Mouse (Mus musculus) hindbrain, embryonic 15.5 days (tissue): ENCODE data around the gene Tspan5. TPM values are rescaled to one million over a fixed set of nuclear protein-coding genes. Genes with fewer than 3 reads are reported as not detected.

ENCODE experiments used
- ATAC-seq: fragments of 200-750 bp; cut with Nextera tagmentation; 2 replicates; pipeline ENCODE4 v1.8.0; 2017; ENCODE audit warnings: low read depth, moderate number of reproducible peaks, moderate TSS enrichment; ENCODE audit not compliant: low FRiP score
- H3K27ac ChIP-seq: fragments of 300-500 bp; sonication (generic); replicated peaks from 2 replicates; pipeline ENCODE4 v1.5.1; 2015; ENCODE audit warnings: mild to moderate bottlenecking, inconsistent platforms
- H3K27me3 ChIP-seq: fragments of 300-500 bp; sonication (generic); 2 replicates; pipeline ENCODE4 v1.6.1; 2015; ENCODE audit warnings: control low read depth, inconsistent platforms
- H3K36me3 ChIP-seq: fragments of 300-500 bp; sonication (generic); 2 replicates; pipeline ENCODE4 v1.6.1; 2015; ENCODE audit warnings: control low read depth, inconsistent platforms
- H3K4me1 ChIP-seq: fragments of 300-500 bp; sonication (generic); replicated peaks from 2 replicates; pipeline ENCODE4 v1.6.1; 2015; ENCODE audit warnings: control low read depth, inconsistent platforms
- H3K4me2 ChIP-seq: fragments of 300-500 bp; sonication (generic); 2 replicates; pipeline ENCODE4 v1.6.1; 2015; ENCODE audit warnings: moderate library complexity, mild to moderate bottlenecking, inconsistent platforms
- H3K4me3 ChIP-seq: fragments of 300-500 bp; sonication (generic); 2 replicates; pipeline ENCODE4 v1.5.1; 2015; ENCODE audit warnings: mild to moderate bottlenecking, inconsistent platforms
- H3K9ac ChIP-seq: fragments of 300-500 bp; sonication (generic); 2 replicates; pipeline ENCODE4 v1.6.1; 2015; ENCODE audit warnings: inconsistent platforms
- H3K9me3 ChIP-seq: fragments of 300-500 bp; sonication (generic); 2 replicates; pipeline ENCODE4 v1.6.1; 2016; ENCODE audit warnings: control low read depth, inconsistent platforms
- WGBS: fragments of 180-500 bp; shearing (Covaris S2); methylation state at CpG from one replicate; pipeline ENCODE4 v1.1.7; 2015; 5-methylcytosine and 5-hydroxymethylcytosine counted together
- polyA plus RNA-seq: library from polyadenylated mRNA; unstranded; fragments of >200 nt; fragmentation: Nextera tagmentation; extraction: Ambion mirVana; gene quantifications from 2 replicates; pipeline ENCODE4 v1.2.1, GENCODE M21; 2015

Tspan5 gene
- polyA plus RNA-seq, 1 experiment from 2014 or later: 104 TPM

GRCm38 (mm10) chr3:138760685-138761119 lies 18.7 kb downstream of the Tspan5 start:
- H3K27ac ChIP-seq: 0 out of 2 replicates have a peak overlapping the region, but pooled peaks have one; percentile 14

DNA sequence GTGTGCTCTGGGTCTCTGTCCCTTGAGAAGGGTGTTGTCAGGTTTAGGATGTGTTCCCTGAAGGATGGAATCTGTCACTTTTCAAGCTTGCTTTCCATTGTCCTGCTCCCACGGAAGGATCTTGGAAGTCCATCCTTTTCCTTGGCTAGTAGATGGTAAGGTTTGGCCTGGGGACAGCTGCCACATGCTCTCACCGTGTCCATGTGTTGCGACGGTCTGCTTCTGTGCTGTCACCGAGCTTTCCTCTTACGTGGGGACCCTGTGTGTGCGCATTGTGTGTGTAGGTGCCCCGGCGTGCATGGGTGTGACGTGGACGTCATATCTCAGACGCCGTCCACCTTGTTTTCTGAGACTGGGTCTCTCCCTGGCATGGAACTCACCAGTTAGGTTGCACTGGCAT lies 19.5 kb downstream of the Tspan5 start:
- H3K27me3 ChIP-seq: no peaks in the 10 kb centered on the region
- H3K4me1 ChIP-seq: peaks cover 30% of the 10 kb centered on the region
- H3K36me3 ChIP-seq: no peaks in the 10 kb centered on the region
- no peak; the same call in 1 of the 2 replicates for ATAC-seq
- no peaks in the 10 kb centered on the region for H3K9me3 ChIP-seq
- H3K9ac ChIP-seq: no peak overlapping the region
- no peak overlapping the region for H3K27ac ChIP-seq
- no peak overlapping the region for H3K4me2 ChIP-seq
- 89% methylated on average over 13 of the region's 13 CpGs for WGBS
- no peak overlapping the region for H3K4me3 ChIP-seq

More at GRCm38 (mm10) chr3:138760685-138761119, 18.7 kb downstream of the Tspan5 start:
- no peaks in the 10 kb centered on the region for H3K9me3 ChIP-seq
- no peak for ATAC-seq
- no peak overlapping the region for H3K4me2 ChIP-seq
- no peak overlapping the region for H3K4me3 ChIP-seq
- H3K9ac ChIP-seq: no peak overlapping the region
- 50% methylated on average over 11 of the region's 11 CpGs for WGBS
- H3K36me3 ChIP-seq: no peaks in the 10 kb centered on the region
- H3K4me1 ChIP-seq: peaks cover 30% of the 10 kb centered on the region
- no peaks in the 10 kb centered on the region for H3K27me3 ChIP-seq

- H3K36me3 ChIP-seq: no peaks in the 10 kb centered on the region
- H3K9ac ChIP-seq: no peak overlapping the region
- no peak overlapping the region for H3K4me2 ChIP-seq
- H3K27me3 ChIP-seq: no peaks in the 10 kb centered on the region
- H3K4me3 ChIP-seq: no peak overlapping the region
- peaks cover 34% of the 10 kb centered on the region for H3K4me1 ChIP-seq
- H3K9me3 ChIP-seq: no peaks in the 10 kb centered on the region
- 89% methylated on average over 9 of the region's 9 CpGs for WGBS
- no peak for ATAC-seq
- no peak overlapping the region for H3K27ac ChIP-seq
These were observed 21.9 kb downstream of the Tspan5 start for GRCm38 (mm10) chr3:138763941-138764340.

DNA sequence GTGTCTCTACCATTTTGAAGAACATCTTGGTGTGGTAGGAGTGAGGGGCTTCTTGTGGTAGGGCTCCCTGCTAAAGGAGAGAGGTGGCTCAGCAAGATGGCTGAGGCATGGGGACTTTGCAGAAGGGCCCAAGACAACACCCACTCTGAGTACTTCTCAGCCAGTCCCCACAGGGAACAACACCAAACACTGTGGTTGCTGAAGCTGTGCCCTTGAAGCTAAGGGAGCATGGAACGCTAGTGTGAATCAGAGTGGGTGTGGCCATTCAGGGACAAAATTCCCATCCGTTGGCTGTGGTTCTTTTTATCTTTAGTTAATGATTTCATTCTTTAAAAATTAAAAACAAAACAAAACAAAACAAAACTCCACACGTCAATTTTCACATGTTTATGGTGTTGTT lies 22.8 kb downstream of the Tspan5 start:
- Histone ChIP-seq H3K36me3 (no peaks in the 10 kb centered on the region), H3K27me3 (no peaks in the 10 kb centered on the region)

DNA sequence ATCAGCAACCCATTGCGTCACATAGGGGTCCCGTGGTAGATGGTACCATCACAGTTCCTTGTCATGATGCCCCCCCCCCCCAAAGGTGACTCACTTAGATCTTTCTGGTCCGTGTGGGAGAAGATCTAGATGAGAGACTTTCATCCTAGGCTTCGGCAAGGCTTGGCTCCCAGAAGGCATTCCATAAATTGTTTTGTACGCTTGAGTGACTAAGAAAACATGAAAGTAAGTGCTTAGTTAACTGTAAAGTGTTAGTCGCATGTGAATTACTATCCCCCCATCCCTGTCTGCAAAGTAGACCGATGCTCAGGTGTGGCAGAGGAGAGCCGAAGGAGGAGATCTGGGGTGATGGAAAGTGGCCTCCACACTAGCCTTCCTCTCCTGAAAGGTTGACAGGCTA lies 25.0 kb downstream of the Tspan5 start:
- ATAC-seq: no peak
- H3K36me3 ChIP-seq: no peaks in the 10 kb centered on the region
- no peak overlapping the region for H3K4me2 ChIP-seq
- H3K4me3 ChIP-seq: no peak overlapping the region
- H3K4me1 ChIP-seq: peaks cover 23% of the 10 kb centered on the region
- WGBS: 71% methylated on average over 8 of the region's 8 CpGs
- no peak overlapping the region for H3K9ac ChIP-seq
- no peaks in the 10 kb centered on the region for H3K9me3 ChIP-seq
- no peak overlapping the region for H3K27ac ChIP-seq
- H3K27me3 ChIP-seq: no peaks in the 10 kb centered on the region

More for the DNA sequence above, 22.8 kb downstream of the Tspan5 start:
- WGBS: 87% methylated on average over 3 of the region's 3 CpGs
- Histone ChIP-seq H3K9ac (no peak overlapping the region), H3K9me3 (no peaks in the 10 kb centered on the region), H3K4me2 (no peak overlapping the region), H3K4me1 (peaks cover 35% of the 10 kb centered on the region), H3K4me3 (no peak overlapping the region), H3K27ac (no peak overlapping the region)
- ATAC-seq: no peak

DNA sequence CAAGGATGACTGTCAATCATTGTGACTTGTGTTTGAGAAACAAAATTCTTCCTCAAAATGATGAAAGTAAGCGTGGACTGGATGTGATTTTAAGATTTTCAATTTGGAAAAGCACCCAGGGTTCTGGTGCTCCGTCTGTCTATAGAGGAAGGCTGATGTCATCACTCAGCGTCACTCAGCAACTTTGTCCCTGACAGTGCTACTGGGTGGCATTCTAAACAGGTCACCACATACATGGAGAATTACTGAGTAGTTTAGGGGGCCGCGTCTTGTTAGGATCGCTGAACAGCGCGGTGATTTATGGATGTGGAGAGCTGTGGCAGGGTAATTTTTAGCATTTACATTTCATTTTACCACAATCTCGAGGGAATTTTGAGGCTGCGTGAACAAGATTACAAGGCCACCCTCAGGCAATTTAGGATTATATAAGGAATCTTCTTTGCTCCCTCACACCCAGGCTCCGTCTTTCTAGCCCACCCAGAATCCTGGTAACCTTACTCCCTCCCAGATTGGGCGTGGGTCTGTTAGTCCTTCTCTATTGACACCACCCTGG lies 26.6 kb downstream of the Tspan5 start:
- no peak overlapping the region for H3K9ac ChIP-seq
- no peaks in the 10 kb centered on the region for H3K9me3 ChIP-seq
- no peaks in the 10 kb centered on the region for H3K27me3 ChIP-seq
- no peak overlapping the region for H3K27ac ChIP-seq
- ATAC-seq: no peak
- H3K4me2 ChIP-seq: no peak overlapping the region
- H3K36me3 ChIP-seq: no peaks in the 10 kb centered on the region
- WGBS: 58% methylated on average over 12 of the region's 12 CpGs
- H3K4me3 ChIP-seq: no peak overlapping the region
- H3K4me1 ChIP-seq: peaks cover 28% of the 10 kb centered on the region

DNA sequence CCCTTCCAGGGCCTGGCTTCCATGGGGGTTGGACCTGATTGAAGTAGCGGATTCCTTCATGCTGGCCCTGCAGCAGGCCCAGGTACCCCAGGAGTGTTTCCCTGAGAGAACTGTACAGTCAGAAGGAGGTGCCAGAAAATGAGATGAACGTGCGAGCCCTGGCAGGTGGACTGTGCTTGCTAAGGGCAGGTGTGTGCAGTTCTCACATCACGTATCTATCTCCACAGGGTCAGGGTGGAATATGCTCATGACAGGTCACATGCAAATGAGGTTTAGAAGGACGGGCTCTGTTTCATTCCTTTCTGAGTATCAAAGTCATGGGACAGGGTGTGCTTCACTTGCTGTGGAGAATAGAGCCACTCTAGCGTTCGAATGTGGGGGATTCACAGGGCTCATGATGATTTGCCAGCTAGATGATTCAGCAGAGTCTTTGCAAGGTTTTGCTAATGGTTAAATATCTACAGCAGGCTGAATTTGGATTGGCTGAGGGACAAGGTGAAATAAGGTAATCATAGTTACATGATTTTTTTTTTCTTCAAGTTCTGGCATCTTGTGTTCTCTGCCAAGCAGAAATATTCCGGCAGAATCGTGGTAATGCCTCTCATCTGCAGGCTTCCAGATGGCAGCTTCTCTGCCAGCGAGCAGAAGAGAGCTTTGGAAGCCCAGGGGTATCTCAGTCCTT lies 28.8 kb downstream of the Tspan5 start:
- 58% methylated on average over 10 of the region's 10 CpGs for WGBS
- Histone ChIP-seq H3K9ac (no peak overlapping the region), H3K27ac (no peak overlapping the region), H3K9me3 (no peaks in the 10 kb centered on the region), H3K4me3 (no peak overlapping the region), H3K4me2 (no peak overlapping the region), H3K36me3 (no peaks in the 10 kb centered on the region), H3K27me3 (no peaks in the 10 kb centered on the region), H3K4me1 (peaks cover 44% of the 10 kb centered on the region)
- no peak for ATAC-seq

- no peak for ATAC-seq
- peaks cover 50% of the 10 kb centered on the region for H3K4me1 ChIP-seq
- 90% methylated on average over 12 of the region's 12 CpGs for WGBS
These were observed 29.7 kb downstream of the Tspan5 start for GRCm38 (mm10) chr3:138771549-138772333.

GRCm38 (mm10) chr3:138773871-138774606 lies 32.0 kb downstream of the Tspan5 start:
- Histone ChIP-seq H3K27ac (no peak overlapping the region; the same call in 1 of the 2 replicates), H3K9ac (no peak overlapping the region), H3K4me2 (no peak overlapping the region), H3K36me3 (no peaks in the 10 kb centered on the region), H3K4me3 (no peak overlapping the region), H3K27me3 (no peaks in the 10 kb centered on the region), H3K4me1 (peaks cover 61% of the 10 kb centered on the region), H3K9me3 (no peaks in the 10 kb centered on the region)
- ATAC-seq: no peak
- 46% methylated on average over 9 of the region's 9 CpGs for WGBS

More at GRCm38 (mm10) chr3:138771549-138772333, 29.7 kb downstream of the Tspan5 start:
- H3K27ac ChIP-seq: no peak overlapping the region
- no peaks in the 10 kb centered on the region for H3K27me3 ChIP-seq
- H3K4me3 ChIP-seq: no peak overlapping the region
- H3K9me3 ChIP-seq: no peaks in the 10 kb centered on the region
- no peak overlapping the region for H3K9ac ChIP-seq
- H3K4me2 ChIP-seq: no peak overlapping the region
- no peaks in the 10 kb centered on the region for H3K36me3 ChIP-seq

DNA sequence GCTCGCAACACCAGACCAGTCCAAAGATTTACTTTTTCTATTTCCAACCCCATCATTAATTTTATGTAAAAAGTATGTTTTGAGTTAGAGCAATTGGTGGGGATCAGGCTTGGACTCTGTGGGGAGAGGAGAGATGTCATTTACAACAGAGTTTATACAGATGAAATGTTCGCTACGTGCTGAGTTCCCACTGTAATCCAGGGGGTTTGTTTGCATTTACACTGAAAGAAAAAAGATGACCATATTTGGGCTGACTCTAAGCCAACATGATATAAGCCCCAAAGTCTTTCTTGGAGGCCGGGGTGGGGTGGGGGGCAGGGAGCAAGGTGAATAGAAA lies 32.6 kb downstream of the Tspan5 start:
- no peaks in the 10 kb centered on the region for H3K27me3 ChIP-seq
- no peak overlapping the region for H3K27ac ChIP-seq
- H3K9ac ChIP-seq: no peak overlapping the region
- no peak for ATAC-seq
- H3K4me2 ChIP-seq: no peak overlapping the region
- no peaks in the 10 kb centered on the region for H3K9me3 ChIP-seq
- 60% methylated on average over 4 of the region's 4 CpGs for WGBS
- H3K4me1 ChIP-seq: peaks cover 63% of the 10 kb centered on the region
- H3K4me3 ChIP-seq: no peak overlapping the region
- H3K36me3 ChIP-seq: no peaks in the 10 kb centered on the region

GRCm38 (mm10) chr3:138775926-138776715 lies 34.1 kb downstream of the Tspan5 start:
- WGBS: 65% methylated on average over 7 of the region's 7 CpGs
- H3K36me3 ChIP-seq: no peaks in the 10 kb centered on the region
- no peak overlapping the region for H3K9ac ChIP-seq
- no peak overlapping the region for H3K4me2 ChIP-seq
- H3K4me3 ChIP-seq: no peak overlapping the region
- no peaks in the 10 kb centered on the region for H3K27me3 ChIP-seq
- no peak overlapping the region for H3K27ac ChIP-seq
- no peaks in the 10 kb centered on the region for H3K9me3 ChIP-seq
- H3K4me1 ChIP-seq: peaks cover 64% of the 10 kb centered on the region
- ATAC-seq: no peak
